Mouse (Mus musculus) cerebellum, adult 11-12 months (tissue): ENCODE data around the gene Iah1.
A peak's percentile ranks its signal among the peaks of the same experiment; 100 is the strongest.

ENCODE experiments used
- DNase-seq: peaks from one replicate; pipeline ENCODE4 v3.0.0; 2022

Iah1 gene

GRCm38 (mm10) chr12:21370035-21370611 lies 53.9 kb downstream of the Iah1 start:
- DNase-seq = no peak

DNA sequence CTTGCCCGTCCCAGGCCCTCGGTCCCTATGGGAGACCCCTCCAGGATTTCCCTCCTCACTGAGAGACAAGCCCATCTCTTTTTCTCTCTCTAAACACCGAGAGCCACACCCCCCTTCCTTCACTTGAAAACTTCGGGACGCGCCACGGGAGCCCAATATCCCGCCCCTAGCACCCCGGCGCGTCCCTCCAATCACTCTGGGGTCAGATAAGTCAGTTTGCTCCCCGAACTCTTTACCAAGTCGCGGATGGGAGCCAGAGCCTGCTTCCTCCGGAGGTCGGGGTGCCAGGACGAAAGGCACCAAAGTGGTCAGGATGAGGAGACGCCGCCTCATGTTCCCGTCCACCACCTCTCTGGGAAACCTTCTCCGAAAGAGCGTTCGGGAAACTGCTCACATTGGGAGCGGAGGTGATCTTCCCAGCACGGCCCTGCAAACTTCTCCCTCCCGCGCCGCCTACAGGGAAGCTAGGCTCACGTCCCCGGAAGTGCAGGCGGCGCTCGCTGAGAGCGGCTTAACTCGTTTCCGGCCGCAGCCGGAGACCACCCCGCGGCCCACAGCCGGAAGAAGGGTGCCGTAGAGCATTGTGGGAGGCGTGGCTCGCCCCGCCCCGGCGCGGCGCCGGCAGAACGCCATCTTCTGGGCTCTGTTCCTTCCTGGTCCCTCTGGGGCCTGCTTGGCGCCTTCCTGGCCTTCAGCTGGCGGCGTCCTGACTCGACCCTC lies 57.1 kb downstream of the Iah1 start, which contains the start of gene Adam17:
Gene Adam17, minus strand, starts transcription at position 533 of the 720 bp plus-strand sequence.
- peak; percentile 96 for DNase-seq
